Mouse (Mus musculus): Measurements from ENCODE around the gene Fam20b.
"Not testable (repeated sequence)": the region's sequence is repeated elsewhere in the genome, so short reads cannot be mapped to it uniquely, and the experiment has no call there.

Gene Fam20b

DNA sequence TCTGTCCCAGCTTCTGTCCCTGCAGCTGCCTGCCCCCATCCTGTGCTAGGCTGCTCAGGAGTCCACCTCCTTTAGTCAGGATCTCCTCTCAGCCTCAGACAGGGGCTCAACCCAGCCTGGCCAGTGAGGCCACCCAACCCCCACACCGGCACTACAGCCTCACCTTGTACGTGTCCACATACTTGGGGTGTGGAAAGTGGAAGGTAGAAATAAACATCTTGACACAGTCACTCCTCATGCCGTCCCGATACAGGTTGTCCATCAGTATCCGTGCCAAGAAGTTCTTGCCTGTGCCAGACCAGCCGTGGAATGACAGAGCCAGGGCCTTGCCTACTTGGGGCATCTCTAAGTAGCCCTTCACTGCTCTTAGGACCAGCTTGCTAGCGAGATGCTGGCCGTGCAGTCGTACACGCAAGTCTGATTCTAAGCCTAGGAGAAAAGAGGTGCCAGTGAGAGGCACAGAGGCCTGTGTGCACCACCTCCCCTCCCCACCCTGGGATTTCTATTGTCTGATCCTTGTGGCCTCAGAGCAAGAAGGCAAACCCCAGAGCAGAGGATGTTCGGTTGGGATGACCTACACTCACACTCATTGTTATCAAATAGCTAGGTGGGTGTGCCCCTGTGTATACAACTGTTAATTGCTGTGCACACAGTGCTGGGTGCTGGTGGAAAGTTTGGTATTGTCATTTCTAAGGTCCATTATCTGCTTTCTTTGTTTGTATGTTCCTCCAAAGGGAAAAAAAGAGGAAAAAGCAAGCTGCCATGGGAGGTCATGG, 49.5 kb downstream of the Fam20b start:
- no peak for DNase-seq

DNA sequence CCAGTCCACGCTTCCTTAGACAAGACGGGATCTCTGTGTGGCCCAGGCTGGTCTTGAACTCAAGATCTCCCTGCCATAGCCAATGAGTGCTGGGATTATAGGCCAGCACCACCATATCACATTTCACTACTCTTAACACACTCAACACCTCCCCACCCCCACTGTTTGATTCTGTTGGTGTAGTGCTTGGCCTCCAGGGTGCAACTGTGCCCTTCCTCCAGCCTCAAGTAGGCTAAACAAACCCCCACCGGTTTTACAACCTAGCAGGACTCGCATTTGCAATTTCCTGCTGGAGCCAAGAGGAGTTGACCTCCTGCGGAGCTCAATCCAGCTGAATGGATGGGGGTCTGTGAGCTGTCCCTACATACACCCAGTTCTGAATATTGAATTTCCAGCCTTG, 50.3 kb downstream of the Fam20b start:
- DNase-seq = no peak

DNA sequence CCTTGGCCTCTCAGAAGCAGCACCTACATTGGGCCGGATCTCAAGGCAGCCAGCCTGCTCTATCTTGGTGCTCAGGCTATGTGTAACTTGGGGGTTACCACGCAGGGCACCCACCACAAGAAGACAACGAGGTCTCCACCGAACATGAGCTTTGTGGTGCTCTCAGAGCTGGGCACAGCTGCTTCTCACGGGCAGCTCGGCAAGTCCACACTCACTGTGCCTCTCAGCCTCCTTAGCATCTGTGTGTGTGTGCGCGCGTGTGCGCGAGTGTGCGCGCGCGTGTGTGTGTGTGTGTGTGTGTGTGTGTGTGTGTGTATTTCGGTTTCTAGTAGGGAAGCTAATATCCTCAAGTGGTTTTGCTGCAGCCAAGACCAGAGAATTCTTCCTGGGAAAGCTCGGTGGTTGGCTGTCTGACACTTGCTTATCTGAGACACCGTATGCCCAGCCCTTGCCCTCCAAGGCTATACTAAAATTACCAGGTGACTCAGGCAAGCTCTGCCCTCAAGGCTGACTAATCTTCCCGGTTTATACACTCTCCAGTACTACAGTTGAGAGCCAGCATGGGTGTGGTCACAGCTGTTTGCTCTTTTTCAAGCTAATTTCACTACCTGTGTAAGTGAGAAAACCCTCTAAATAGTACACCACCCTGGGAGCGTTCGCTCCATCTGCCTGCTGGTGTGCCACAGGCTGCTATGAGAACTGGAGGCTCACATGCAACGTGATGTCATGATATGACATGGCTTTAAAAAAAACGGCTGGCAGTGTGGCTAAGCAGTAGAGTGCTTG, 51.6 kb downstream of the Fam20b start:
- DNase-seq = no peak

DNA sequence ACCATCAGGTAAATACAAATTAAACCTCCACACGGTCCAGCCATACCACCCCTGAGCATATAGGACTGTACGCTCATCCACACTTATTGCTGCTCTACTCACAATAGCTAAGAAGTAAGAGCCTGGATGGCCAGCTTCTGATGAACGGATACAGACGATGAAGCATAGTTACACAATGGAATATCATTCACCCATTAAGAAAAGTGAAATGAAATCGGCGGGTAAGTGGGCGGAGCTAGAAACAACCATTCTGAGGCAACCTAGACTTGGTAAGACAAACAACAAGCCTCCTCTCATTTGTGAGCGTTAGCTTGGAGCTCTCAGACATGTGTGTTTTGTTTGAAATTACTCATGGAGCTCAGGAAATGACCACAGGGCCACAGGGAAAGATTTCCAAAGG, 53.1 kb downstream of the Fam20b start:
- DNase-seq = no peak

DNA sequence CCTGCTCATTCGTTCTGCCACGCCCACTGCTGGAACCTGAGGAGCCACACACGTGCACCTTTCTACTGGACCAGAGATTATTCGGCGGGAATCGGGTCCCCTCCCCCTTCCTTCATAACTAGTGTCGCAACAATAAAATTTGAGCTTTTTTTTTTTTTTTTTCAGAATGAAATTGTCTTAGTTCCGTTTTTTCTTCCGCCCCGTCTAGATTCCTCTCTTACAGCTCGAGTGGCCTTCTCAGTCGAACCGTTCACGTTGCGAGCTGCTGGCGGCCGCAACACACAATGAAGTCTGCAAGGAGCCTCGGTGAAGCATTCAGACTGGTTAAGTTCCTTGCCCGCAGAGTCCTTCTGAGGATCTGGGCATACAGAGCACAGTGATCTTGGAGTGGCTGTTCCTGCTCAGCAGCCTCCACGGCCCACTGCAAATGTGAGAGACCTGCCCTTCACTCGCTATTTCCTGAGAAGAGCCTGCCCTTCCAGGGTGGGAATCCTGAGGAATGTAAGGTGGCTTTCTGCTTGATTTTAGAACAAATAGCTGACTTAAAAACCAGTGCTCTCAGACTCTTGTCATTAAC, 58.1 kb downstream of the Fam20b start:
- not testable (repeated sequence) for DNase-seq

DNA sequence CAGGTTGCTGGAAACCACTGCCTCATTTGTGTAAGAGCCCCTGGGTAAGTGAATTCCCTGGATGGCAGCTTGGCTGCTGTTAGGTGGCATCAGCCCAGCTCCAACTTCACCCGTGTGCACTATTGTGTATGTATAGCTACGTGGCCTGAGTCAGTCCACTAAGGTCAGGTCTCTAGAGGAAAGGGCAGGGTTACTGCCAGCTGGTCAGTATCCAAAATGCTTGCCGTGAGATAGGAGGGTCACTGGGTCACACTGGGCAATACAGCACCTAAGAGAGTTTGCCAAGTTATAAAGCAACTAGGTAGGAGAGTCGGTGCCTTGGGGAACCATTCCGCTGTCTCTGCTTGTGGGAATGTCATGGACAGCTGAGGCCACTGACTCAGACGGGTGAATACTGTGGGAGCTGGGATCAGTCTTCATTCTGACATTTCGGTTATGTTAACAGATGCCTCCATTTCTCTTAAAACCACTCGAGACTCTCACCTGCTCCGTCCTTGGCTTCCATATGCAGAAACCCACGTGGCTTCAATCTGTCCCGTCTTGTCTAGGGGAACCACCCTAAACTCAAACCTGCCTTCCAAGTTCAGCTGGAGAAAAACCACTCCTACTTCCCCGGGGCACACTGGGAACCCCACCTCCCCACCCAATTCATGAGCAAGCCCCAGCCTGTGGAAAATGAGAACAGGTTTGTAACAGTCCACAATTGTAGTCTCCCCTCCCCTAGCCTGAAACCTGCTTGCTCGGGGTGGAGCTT, 58.8 kb downstream of the Fam20b start:
- DNase-seq = no peak

DNA sequence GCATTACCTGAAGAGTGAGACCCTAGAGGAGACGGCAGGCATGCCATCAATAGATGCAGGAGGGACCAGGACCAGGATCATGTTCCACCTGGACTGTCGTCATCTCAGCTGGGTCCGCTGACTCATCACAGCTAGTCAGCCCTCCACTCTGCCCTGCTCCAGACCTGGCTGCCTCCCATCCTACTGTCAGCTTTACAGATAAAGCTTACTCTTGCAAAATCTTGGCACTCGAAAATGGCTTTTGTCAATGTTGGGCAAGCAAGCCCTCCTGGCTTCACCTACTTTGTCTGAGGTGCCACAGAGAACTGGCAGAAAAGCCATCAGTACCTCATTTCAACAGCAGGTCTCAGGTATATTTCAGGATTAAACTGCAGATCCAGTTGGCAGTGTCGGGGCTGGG, 60.2 kb downstream of the Fam20b start:
- DNase-seq = no peak

- DNase-seq = no peak
These were observed 61.4 kb downstream of the Fam20b start for GRCm38 (mm10) chr1:156657523-156657922.

DNA sequence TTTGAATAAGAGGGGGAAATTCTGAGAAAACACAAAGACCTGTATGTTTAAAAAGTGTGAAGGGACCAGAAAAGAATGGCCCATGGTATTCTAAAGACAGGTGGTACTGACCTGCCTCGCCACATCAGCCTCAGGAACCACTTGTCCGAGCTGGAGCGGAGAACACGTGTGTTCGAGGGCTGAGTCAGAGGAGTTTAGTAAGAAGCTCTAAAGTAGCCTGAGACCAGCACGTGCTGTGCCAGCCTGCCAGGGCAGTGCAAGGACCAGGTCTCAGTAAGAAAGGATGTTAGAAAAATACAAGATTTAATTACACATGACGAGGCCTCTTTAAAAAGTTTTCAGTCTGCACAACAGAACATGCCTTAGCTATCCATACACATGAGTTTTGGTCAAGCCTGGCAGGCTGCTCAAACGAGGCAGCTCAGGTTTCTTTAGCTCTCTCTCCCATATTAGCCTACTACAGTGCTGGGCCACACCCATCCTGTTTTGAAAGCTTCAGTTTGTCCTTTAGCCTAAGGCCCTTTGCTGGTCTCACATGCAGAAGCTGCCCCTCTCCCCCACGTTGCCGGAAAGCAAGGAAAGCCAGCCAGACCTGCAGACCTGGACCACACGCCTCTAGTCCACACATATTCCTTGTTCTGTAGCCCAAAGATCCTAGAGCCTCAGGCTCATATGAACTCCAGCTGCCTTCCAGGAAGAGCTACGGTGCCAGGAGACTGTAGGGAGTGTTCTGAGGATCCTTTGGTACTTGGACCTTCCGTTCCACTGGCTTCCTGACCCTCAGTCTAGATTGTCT, 64.0 kb downstream of the Fam20b start:
- no peak for DNase-seq

GRCm38 (mm10) chr1:156652189-156652822, 66.6 kb downstream of the Fam20b start:
- DNase-seq = no peak

DNA sequence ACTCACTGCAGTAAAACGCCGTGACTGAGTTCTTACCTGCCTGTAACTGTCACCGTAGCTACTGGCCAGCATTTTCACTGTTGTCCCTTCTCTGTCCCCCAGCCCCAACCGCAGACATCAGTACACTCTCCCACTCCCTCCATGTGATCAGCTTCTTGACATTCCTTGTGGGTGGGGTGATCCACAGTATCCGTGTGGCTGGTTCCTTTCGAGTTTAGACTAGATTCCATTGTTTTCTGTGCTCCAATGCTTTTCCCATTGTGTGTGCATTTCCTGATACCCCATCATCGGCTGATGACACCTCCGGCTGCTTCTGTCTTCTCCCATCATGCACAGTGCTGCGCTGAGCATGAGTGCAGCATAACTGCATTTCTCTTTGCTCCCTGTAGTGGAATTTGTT, 68.3 kb downstream of the Fam20b start:
- no peak for DNase-seq

DNA sequence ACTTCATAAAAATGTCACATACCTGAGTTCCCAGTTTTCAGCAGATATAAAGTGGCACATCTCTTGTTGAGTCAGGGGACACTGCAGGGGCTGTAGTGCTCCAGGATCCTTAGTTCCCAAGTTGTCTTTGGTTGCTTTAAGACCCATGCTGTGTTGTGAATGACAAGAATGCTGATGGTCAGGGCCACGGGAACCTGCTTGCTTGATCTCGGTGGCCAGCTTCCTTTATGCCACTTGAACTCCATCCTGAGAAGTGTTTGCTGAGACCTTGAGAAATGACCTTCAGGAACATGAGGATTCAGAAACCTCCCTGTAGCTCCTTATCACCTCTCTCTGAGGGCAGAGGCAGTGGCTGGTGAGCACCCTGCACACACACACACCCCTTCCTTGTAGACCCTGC, 70.2 kb downstream of the Fam20b start:
- DNase-seq = no peak

DNA sequence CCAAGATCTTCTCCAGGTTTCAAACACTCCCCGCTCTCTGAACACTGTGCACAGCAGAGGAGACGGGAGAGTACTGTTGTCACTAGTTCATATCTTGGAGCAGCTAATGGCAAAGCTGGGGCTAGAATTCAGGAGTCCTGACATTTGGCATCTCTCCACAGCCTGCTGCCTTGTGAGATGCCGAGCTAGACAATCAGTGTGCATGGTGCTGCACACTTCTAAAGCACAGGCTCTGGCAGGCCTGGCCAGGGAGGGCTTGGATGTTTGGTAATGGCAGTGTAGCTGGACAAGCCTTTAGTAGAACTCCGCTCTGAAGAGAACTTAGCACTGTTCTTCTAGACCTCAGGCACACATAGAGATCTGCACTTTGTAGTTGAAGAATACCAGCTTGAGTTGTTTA, 72.9 kb downstream of the Fam20b start:
- DNase-seq = no peak

- DNase-seq = no peak
These were observed 73.9 kb downstream of the Fam20b start for GRCm38 (mm10) chr1:156644780-156645523.

DNA sequence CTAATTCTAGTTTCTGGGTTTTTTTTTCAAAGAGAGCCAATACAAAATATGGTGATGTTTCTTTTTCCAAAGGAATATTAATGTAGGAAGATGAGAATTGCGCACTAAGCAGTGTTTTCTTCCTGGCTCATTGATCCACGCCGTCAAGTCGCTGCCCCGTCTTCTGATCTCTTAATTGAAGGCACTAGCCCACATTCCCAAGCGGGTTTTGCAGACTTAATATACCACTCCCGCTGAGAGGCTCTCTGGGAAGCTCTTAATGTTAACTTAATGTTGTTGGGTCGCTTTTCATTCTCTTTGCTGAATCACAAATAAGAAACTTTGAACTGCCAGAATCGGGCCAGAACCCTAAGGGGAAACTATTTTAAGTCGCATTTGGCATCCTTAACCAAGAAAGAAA, 74.8 kb downstream of the Fam20b start:
- no peak for DNase-seq

DNA sequence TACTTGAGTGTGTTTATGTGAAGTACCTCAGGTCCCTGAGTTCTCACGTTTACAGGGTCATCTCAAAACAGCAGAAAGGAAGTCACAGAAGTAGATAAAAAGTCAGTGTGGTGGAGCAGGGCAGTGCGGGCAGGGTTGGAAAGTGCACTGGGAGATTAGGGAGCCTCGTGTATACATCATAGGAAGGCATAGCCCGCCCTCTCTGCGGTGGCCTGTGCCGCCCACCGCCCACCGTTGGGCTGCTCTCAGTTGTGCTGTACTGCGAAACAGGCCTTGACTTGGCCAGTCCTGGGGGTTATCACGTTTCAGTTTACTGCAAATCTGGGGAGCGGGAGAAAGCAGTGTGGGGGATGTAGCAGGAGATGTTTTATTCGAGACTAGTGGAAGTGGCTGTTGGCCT, 76.1 kb downstream of the Fam20b start:
- DNase-seq = no peak

DNA sequence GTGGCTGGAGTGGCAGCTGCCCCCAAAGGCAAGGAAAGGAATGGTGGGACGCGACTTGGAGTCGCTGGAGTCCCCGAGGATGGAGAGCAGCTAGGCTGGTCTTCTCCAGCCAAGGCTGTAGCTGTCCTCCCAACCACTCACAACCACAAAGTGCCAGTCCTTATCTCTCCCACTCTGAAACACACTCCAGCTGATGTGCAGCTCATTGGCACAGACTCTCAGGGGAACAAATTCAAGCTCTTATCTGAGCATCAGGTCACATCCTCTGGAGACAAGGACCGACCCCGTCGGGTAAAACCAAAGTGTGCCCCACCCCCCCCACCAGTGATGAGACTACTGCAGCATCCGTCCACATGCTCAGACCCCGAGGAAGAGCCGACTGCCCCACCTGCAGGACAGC, 77.1 kb downstream of the Fam20b start:
- no peak for DNase-seq

- no peak for DNase-seq
These were observed 78.3 kb downstream of the Fam20b start for GRCm38 (mm10) chr1:156640577-156640976.

GRCm38 (mm10) chr1:156639455-156639854, 79.4 kb downstream of the Fam20b start:
- no peak for DNase-seq

- DNase-seq = no peak
These were observed 83.7 kb downstream of the Fam20b start for GRCm38 (mm10) chr1:156635148-156635547.

- DNase-seq = no peak
These were observed 85.8 kb downstream of the Fam20b start for GRCm38 (mm10) chr1:156633095-156633494.
